Mouse (Mus musculus) fat pad, adult 2 months (tissue): ENCODE results near the gene Gabpb2.
"Not testable (repeated sequence)": the region's sequence is repeated elsewhere in the genome, so short reads cannot be mapped to it uniquely, and the experiment has no call there.

Experiments used
- DNase-seq: peaks from one replicate; pipeline ENCODE4 v3.0.0-alpha.2; 2011; ENCODE audit warnings: low read depth, low spot score; ENCODE audit errors: extremely low read depth

Gabpb2 gene

GRCm38 (mm10) chr3:95232771-95233170, 15.1 kb upstream of the Gabpb2 start:
- no peak for DNase-seq

GRCm38 (mm10) chr3:95231298-95232221, 13.8 kb upstream of the Gabpb2 start, which contains the start of gene Mllt11:
Gene Mllt11, minus strand, starts transcription at chr3:95232171.
- DNase-seq, result no peak

DNA sequence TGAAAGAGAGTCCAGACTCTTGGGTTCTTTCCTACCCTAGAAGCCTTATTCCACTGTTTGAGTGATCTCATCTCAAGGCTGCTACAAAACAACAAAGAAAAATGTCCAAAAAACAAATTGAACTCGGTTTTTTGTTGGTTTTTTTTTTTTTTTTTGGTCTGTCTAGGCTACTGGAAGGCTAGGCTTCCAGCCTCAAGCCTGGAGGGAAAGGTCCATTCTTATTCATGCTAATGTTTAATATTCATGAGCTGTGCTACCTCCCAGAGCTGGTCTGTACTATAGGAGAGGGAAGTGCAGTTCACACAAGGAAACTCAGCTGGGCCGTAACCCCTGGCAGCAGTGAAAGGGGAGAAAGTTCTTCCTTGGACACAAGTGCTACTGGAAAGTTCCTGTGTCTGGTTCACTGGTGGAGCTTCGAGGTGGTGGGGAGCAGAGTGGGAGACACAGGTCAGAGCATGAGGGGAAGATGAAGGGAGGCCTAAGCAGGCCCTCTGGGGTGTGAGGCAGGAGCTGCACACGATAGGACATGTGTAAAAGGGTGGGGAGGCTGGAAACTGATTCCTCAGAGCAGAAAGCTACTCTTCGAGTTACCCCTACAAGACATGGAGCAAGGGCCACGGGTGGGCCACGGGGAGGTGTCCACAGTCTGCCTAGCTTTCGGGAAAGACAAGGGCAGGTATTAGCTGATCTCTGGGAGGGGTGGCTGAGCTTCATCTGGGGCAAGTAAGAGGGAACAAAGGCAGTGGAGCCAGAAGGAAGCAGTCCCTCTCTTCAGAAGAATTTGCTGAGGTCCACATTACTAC, 13.0 kb upstream of the Gabpb2 start:
- DNase-seq, result no peak

GRCm38 (mm10) chr3:95229781-95230494, 12.2 kb upstream of the Gabpb2 start:
- DNase-seq, result no peak

DNA sequence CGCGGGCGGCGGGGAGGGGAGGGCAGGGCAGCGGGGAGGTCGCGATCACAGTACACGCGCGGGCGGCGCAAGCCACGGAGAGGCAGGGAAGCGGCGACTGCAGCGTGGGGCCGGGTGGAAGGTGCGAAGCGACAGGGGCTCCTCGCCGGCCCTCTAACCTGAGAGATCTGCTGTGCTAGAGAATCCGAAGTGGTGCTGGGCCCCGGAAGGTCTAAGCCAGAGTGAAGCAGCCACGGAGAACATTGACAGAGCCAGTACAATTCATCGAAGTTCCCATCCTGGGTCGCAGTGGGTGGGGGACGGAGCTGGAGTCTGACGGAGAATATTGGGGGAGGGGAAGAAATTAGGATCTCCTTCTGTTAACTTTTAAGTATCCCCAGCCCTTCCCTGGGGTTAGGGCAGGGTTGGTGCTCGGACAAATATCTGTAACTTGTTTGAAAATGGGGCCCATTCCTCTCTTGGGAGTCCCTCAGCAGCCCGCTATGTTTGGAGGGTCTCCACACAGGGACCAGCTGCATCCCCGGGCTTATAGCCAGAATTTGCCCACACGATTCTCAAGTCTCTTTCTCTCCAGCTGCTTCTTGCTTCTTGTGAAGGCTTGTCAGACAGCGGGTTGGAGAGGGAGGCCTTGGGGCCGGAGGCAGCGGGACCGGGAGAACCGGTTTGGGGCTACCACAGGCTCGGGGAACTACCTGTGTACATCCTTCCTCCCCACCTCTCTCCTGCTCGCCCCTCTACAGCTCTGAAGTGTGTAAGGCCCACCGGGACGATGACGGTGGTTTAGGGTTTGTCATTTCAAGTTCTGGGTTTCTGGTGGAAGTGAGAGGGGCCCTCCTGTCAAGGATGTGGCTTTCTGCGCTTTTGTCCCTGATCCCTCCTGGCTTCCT, 11.4 kb upstream of the Gabpb2 start:
- no peak for DNase-seq

GRCm38 (mm10) chr3:95228148-95228893, 10.6 kb upstream of the Gabpb2 start, which contains the start of gene Cdc42se1:
Gene Cdc42se1, plus strand, starts transcription at chr3:95228732.
- no peak for DNase-seq

DNA sequence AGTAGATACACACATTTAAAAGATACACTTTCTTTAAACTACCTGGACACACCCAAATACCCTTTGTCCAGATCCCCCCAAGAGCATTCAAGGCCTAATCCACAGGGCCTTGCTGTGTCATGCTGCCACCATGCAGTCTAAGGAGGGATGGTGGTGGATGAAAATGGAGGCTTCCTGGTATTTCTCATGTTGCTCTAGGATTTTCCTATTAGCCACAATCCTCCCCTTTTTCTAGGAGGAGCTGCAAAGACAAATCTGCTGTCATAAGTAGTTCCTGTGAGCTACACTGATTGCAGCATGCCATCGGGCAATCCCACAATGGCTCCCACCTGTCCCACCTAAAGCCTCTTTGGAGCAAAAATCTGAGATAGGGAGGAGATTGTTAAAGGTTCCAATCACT, 9.5 kb upstream of the Gabpb2 start:
- no peak for DNase-seq

DNA sequence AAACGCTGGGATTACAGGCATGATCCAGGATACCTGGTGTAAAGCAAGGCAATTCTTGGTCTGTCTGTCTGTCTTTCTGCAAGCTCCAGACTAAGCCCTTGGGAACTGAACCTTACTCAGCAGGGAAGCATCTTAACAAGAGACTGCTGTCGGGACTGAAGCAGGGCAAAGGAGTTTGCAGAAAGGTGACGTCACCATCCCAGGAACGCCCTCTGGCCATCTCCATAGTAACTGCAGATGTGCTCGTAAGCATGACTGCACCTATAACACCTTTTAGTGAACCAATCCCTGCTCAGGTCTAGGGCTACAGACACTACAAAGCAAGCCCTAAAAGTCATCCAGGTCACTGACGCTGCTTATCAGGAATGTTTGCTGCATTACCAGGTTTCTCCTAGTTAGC, 6.6 kb upstream of the Gabpb2 start:
- DNase-seq, result no peak

DNA sequence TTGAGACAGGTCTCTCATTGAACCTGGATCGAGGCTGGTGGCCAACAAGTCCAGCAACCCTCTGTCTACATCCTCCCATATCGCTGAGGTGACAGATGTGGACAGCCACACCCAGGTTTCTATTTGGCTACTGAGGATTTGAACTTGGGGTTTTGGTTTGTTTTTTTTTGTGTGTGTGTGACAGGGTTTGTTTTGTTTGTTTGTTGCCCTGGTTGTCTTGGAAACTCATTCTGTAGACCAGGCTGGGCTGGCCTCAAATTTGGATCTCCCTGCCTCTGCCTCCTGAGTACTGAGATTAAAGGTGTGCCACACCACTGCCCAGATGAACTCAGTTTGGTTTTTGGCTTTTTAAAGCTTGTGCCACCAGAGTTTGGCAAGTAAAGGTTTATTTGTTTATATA, 5.3 kb upstream of the Gabpb2 start:
- no peak for DNase-seq

DNA sequence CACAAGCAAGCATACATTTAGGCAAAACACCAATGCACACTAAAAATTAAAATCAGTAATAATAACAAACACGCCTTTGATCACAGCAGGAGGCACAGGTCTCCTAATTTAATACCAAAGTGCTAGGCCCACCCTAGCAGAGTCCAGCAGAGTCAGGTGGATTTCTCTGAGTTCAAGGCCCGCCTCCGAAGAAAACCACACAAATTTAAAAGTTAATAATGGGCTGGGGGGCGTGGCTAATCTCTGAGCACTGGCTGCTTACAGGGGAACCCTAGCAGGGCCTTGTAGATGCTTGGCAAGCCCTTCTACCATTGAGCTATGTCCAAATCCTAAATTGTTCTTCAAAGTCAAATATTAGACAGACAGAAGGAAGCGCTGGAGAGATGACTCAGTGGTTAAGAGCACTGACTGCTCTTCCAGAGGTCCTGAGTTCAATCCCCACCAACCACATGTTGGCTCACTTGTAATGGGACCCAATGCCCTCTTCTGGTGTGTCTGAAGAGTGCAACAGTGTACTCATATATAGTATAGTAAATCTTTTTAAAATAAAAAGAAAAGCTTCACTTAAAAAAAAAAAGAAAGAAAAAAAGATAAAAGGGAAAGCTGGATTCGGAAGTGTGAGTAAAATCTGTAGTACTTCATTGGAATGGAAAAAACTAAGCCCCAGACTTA, 886 bp upstream of the Gabpb2 start:
- DNase-seq, result no peak

GRCm38 (mm10) chr3:95216655-95217254, 961 bp downstream of the Gabpb2 start:
- DNase-seq, result no peak

DNA sequence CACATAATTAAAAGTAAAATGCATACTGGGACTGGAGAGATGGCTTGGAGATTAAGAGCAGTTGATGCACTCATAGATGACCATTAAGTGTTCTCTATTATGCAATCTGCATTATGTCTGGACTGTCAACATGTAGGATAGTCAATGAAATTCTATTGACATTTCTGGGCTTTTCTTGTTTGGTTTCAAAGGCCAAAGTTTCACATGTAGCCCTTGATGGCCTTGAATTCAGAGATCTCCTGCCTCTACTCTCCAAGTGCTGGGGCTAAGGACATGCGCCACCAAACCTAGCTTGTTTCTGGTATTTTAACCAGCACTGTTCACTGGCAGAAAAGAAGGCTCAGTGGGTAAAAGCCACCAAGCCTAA, 4.1 kb downstream of the Gabpb2 start:
- DNase-seq, result no peak

DNA sequence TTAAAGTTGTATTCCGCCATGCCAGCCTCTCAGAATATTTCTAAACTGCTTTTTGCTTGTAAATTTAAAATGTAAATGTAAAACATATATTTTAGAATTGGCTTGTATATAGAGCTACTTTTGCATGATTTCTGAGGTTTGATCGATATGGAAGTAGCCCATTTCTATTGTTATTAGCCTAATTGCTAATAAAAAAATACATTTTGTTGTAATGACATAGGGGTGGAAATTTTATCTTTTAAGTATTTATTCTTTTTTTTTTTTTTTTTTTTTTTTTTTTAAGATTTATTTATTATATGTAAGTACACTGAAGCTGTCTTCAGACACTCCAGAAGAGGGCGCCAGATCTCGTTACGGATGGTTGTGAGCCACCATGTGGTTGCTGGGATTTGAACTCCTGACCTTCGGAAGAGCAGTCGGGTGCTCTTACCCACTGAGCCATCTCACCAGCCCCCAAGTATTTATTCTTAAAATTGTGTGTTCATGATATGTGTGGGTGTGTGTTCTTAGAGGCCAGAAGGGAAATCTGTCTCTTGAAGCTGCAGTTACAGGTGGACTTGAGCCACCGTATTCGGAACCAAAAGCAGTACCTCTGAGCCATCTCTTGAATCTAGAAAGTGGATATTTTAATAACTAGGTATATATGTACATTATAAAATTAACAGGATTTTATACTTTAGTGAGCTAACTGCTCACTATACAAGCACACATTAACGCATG, 4.7 kb downstream of the Gabpb2 start:
- DNase-seq, result not testable (repeated sequence)

GRCm38 (mm10) chr3:95210585-95210984, 7.1 kb downstream of the Gabpb2 start:
- no peak for DNase-seq

GRCm38 (mm10) chr3:95208286-95208685, 9.4 kb downstream of the Gabpb2 start:
- no peak for DNase-seq

- DNase-seq, result no peak
Observed at GRCm38 (mm10) chr3:95203880-95204279, 13.8 kb downstream of the Gabpb2 start.

DNA sequence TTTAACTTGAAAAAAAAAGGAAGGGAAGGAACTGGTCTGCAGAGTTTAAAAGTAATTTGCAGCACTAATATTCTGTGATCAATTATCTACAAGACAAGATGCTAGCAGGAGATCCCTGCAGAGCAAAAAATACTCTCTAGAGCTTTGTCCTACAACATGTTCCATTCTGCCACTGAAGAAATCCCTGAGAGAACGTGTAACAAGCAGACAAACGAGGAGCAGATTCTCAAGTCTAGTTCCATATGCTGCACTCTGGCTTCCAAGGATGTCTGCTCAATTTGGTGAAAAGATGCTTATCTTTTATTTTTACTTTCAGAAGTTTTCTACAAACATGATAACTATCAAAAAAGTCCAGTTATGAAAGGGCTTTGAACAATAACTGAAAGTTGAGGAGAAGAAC, 17.2 kb downstream of the Gabpb2 start:
- DNase-seq, result no peak

DNA sequence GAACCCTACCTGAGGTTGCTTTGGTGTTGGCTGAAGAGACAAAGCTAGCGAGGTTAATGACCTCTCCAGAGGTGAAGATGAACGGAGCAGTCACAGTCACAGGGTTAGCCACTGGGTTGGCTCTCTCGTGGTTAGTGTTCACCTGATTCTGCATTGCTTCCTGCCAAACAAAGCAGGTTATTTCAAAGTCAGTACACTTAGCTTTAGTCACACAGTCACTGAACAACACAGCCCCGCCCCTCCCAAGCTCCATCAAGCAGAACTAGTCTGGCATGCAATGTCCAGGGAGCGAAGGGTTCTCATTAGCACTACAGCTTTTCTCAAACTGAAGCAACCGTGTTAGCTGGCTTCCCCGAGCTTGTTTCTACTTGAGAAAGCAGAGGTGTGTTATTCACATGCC, 17.6 kb downstream of the Gabpb2 start:
- DNase-seq, result no peak
